Mouse (Mus musculus): ENCODE measurements at regions not wholly inside any gene's neighbourhood (a gene's known extent, or its start where the extent isn't known, plus 50 kb on each side); places are given as distances from the start of the nearest gene placed in this dataset.

GRCm38 (mm10) chr8:34756916-34757315, 645.4 kb upstream of the Gm10131 start:
- no peak overlapping the region for H3K27ac ChIP-seq
- no peaks in the 10 kb centered on the region for H3K9me3 ChIP-seq
- no peak overlapping the region for H3K4me3 ChIP-seq (replicated peaks)
- H3K36me3 ChIP-seq, result no peaks in the 10 kb centered on the region
- no peak for ATAC-seq (ENCODE audit: insufficient read depth, low FRiP score, low read depth)
- no peak overlapping the region for H3K9ac ChIP-seq
- no peaks in the 10 kb centered on the region for H3K27me3 ChIP-seq (replicated peaks)
- H3K4me1 ChIP-seq, result no peaks in the 10 kb centered on the region
- WGBS, result 83% methylated on average over 2 of the region's 2 CpGs
- no peak overlapping the region for H3K4me2 ChIP-seq

- Histone ChIP-seq H3K27me3 (replicated peaks) (no peaks in the 10 kb centered on the region), H3K4me1 (no peaks in the 10 kb centered on the region), H3K9ac (no peak overlapping the region), H3K9me3 (no peaks in the 10 kb centered on the region), H3K27ac (no peak overlapping the region), H3K4me2 (no peak overlapping the region), H3K36me3 (no peaks in the 10 kb centered on the region), H3K4me3 (replicated peaks) (no peak overlapping the region)
- no peak for ATAC-seq (ENCODE audit: insufficient read depth, low FRiP score, low read depth)
- 89% methylated on average over 4 of the region's 4 CpGs for WGBS
Measured at GRCm38 (mm10) chr8:34756171-34756570, 644.6 kb upstream of the Gm10131 start.

GRCm38 (mm10) chr8:34755480-34755879, 643.9 kb upstream of the Gm10131 start:
- no peak for ATAC-seq (ENCODE audit: insufficient read depth, low FRiP score, low read depth)
- H3K4me1 ChIP-seq, result no peaks in the 10 kb centered on the region
- H3K9ac ChIP-seq, result no peak overlapping the region
- H3K36me3 ChIP-seq, result no peaks in the 10 kb centered on the region
- no peak overlapping the region for H3K4me2 ChIP-seq
- H3K4me3 ChIP-seq (replicated peaks), result no peak overlapping the region
- H3K27ac ChIP-seq, result no peak overlapping the region
- no peaks in the 10 kb centered on the region for H3K27me3 ChIP-seq (replicated peaks)
- no peaks in the 10 kb centered on the region for H3K9me3 ChIP-seq
- 85% methylated on average over 4 of the region's 4 CpGs for WGBS

GRCm38 (mm10) chr8:34753046-34753445, 641.5 kb upstream of the Gm10131 start:
- ATAC-seq (ENCODE audit: insufficient read depth, low FRiP score, low read depth), result no peak
- Histone ChIP-seq H3K9ac (no peak overlapping the region), H3K4me1 (0 out of 2 replicates have a peak, but pooled peaks cover 2% of the 10 kb centered on the region), H3K27ac (no peak overlapping the region), H3K4me2 (no peak overlapping the region), H3K27me3 (replicated peaks) (no peaks in the 10 kb centered on the region), H3K4me3 (replicated peaks) (no peak overlapping the region), H3K9me3 (no peaks in the 10 kb centered on the region), H3K36me3 (no peaks in the 10 kb centered on the region)
- 52% methylated on average over 10 of the region's 10 CpGs for WGBS

GRCm38 (mm10) chr8:34748521-34748920, 637.0 kb upstream of the Gm10131 start:
- no peak overlapping the region for H3K9ac ChIP-seq
- H3K4me1 ChIP-seq, result 0 out of 2 replicates have a peak, but pooled peaks cover 2% of the 10 kb centered on the region
- no peak for ATAC-seq (ENCODE audit: insufficient read depth, low FRiP score, low read depth)
- H3K27ac ChIP-seq, result no peak overlapping the region
- H3K9me3 ChIP-seq, result no peaks in the 10 kb centered on the region
- no peaks in the 10 kb centered on the region for H3K36me3 ChIP-seq
- H3K27me3 ChIP-seq (replicated peaks), result no peaks in the 10 kb centered on the region
- H3K4me3 ChIP-seq (replicated peaks), result no peak overlapping the region
- WGBS, result 78% methylated on average over 8 of the region's 8 CpGs
- no peak overlapping the region for H3K4me2 ChIP-seq

GRCm38 (mm10) chr8:34745706-34746105, 634.2 kb upstream of the Gm10131 start:
- H3K4me2 ChIP-seq, result no peak overlapping the region
- WGBS, result 85% methylated on average over 7 of the region's 7 CpGs
- ATAC-seq (ENCODE audit: insufficient read depth, low FRiP score, low read depth), result no peak

GRCm38 (mm10) chr8:34744682-34745081, 633.1 kb upstream of the Gm10131 start:
- H3K27ac ChIP-seq, result no peak overlapping the region
- WGBS, result 65% methylated on average over 4 of the region's 4 CpGs
- no peak overlapping the region for H3K4me3 ChIP-seq (replicated peaks)

More at GRCm38 (mm10) chr8:34745706-34746105, 634.2 kb upstream of the Gm10131 start:
- Histone ChIP-seq H3K27me3 (replicated peaks) (no peaks in the 10 kb centered on the region), H3K9ac (no peak overlapping the region), H3K36me3 (no peaks in the 10 kb centered on the region), H3K4me3 (replicated peaks) (no peak overlapping the region), H3K4me1 (0 out of 2 replicates have a peak, but pooled peaks cover 2% of the 10 kb centered on the region), H3K27ac (no peak overlapping the region), H3K9me3 (no peaks in the 10 kb centered on the region)

GRCm38 (mm10) chr8:34744179-34744578, 632.6 kb upstream of the Gm10131 start:
- H3K4me2 ChIP-seq, result no peak overlapping the region
- no peak overlapping the region for H3K4me3 ChIP-seq (replicated peaks)
- H3K27ac ChIP-seq, result no peak overlapping the region
- no peaks in the 10 kb centered on the region for H3K4me1 ChIP-seq
- no peaks in the 10 kb centered on the region for H3K27me3 ChIP-seq (replicated peaks)
- H3K36me3 ChIP-seq, result no peaks in the 10 kb centered on the region
- H3K9ac ChIP-seq, result no peak overlapping the region
- no peak for ATAC-seq (ENCODE audit: insufficient read depth, low FRiP score, low read depth)
- no peaks in the 10 kb centered on the region for H3K9me3 ChIP-seq

More at GRCm38 (mm10) chr8:34744682-34745081, 633.1 kb upstream of the Gm10131 start:
- H3K4me1 ChIP-seq, result no peaks in the 10 kb centered on the region
- H3K9ac ChIP-seq, result no peak overlapping the region
- H3K36me3 ChIP-seq, result no peaks in the 10 kb centered on the region
- no peaks in the 10 kb centered on the region for H3K9me3 ChIP-seq
- no peak overlapping the region for H3K4me2 ChIP-seq
- H3K27me3 ChIP-seq (replicated peaks), result no peaks in the 10 kb centered on the region
- ATAC-seq (ENCODE audit: insufficient read depth, low FRiP score, low read depth), result no peak

- ATAC-seq (ENCODE audit: insufficient read depth, low FRiP score, low read depth), result no peak
- no peak overlapping the region for H3K4me3 ChIP-seq (replicated peaks)
- WGBS, result 48% methylated on average over 6 of the region's 6 CpGs
Measured at GRCm38 (mm10) chr8:34743137-34743536, 631.6 kb upstream of the Gm10131 start.

GRCm38 (mm10) chr8:34740836-34741235, 629.3 kb upstream of the Gm10131 start:
- Histone ChIP-seq H3K27ac (no peak overlapping the region), H3K9me3 (no peaks in the 10 kb centered on the region), H3K27me3 (replicated peaks) (no peaks in the 10 kb centered on the region), H3K36me3 (no peaks in the 10 kb centered on the region), H3K4me2 (no peak overlapping the region), H3K4me1 (no peaks in the 10 kb centered on the region), H3K4me3 (replicated peaks) (no peak overlapping the region), H3K9ac (no peak overlapping the region)
- ATAC-seq (ENCODE audit: insufficient read depth, low FRiP score, low read depth), result no peak
- WGBS, result 85% methylated on average over 10 of the region's 10 CpGs

More at GRCm38 (mm10) chr8:34743137-34743536, 631.6 kb upstream of the Gm10131 start:
- no peaks in the 10 kb centered on the region for H3K9me3 ChIP-seq
- no peaks in the 10 kb centered on the region for H3K36me3 ChIP-seq
- H3K4me2 ChIP-seq, result no peak overlapping the region
- no peak overlapping the region for H3K27ac ChIP-seq
- H3K4me1 ChIP-seq, result no peaks in the 10 kb centered on the region
- no peaks in the 10 kb centered on the region for H3K27me3 ChIP-seq (replicated peaks)
- no peak overlapping the region for H3K9ac ChIP-seq

GRCm38 (mm10) chr8:34739836-34740804, 628.6 kb upstream of the Gm10131 start:
- WGBS, result 90% methylated on average over 16 of the region's 16 CpGs
- Histone ChIP-seq H3K4me1 (no peaks in the 10 kb centered on the region), H3K4me3 (replicated peaks) (no peak overlapping the region), H3K36me3 (no peaks in the 10 kb centered on the region), H3K27ac (no peak overlapping the region), H3K9ac (no peak overlapping the region), H3K9me3 (no peaks in the 10 kb centered on the region), H3K27me3 (replicated peaks) (no peaks in the 10 kb centered on the region), H3K4me2 (no peak overlapping the region)
- no peak for ATAC-seq (ENCODE audit: insufficient read depth, low FRiP score, low read depth)

- WGBS, result 84% methylated on average over 4 of the region's 4 CpGs
- no peak overlapping the region for H3K27ac ChIP-seq
- H3K36me3 ChIP-seq, result no peaks in the 10 kb centered on the region
- no peaks in the 10 kb centered on the region for H3K9me3 ChIP-seq
- H3K9ac ChIP-seq, result no peak overlapping the region
- no peak for ATAC-seq (ENCODE audit: insufficient read depth, low FRiP score, low read depth)
- H3K27me3 ChIP-seq (replicated peaks), result no peaks in the 10 kb centered on the region
- H3K4me3 ChIP-seq (replicated peaks), result no peak overlapping the region
- H3K4me1 ChIP-seq, result no peaks in the 10 kb centered on the region
- H3K4me2 ChIP-seq, result no peak overlapping the region
Measured at GRCm38 (mm10) chr8:34736214-34736613, 624.7 kb upstream of the Gm10131 start.

Data from stomach, embryonic 15.5 days (tissue).